Mouse (Mus musculus): Measurements from ENCODE around the gene 4833427G06Rik. TPM values are rescaled to one million over a fixed set of nuclear protein-coding genes. Genes with fewer than 3 reads are reported as not detected.

Gene 4833427G06Rik
- 1 to 10 TPM in 1 of 2 experiments, under 1 TPM in 1; 0.53 to 4.8 TPM for polyA plus RNA-seq (2012; fragmentation: generic; extraction: Trizol)

DNA sequence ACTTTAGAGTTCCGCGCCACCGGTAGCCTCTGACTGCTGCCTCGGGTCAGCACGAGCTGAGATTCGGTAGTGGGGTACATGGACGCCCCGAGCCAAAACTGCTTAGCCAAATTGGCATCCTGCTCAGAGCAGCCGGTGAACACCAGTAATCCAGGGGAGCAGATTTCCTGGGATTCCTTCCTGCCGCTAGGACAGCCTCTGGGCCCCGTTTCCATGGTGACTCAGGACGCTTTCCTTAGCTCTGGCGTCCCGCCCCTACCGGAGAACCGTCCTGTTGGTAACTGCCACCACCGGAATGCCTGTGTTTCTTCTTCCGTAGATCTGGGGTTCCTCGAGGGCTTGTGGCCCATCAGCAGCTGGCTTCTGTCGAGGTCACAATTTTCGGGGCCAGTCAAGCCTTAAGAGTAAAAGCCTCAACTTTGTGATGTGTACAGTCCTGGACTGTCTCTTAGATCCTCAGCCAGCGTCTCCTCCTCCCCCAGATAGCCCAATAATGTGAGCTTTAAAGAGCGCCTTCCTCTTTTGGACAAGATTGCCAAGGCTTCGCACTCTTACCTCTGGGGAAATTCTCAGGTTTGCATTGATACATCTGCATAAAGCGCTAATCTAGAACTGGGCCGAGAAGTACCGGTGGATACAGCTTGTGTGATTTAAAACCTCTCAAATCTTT lies at the start of gene 4833427G06Rik:
4833427G06Rik (minus strand) TSS at position 323 of the 670 bp plus-strand sequence.

GRCm38 (mm10) chr9:51076979-51077315 lies 24.9 kb downstream of the 4833427G06Rik start, which contains the start of gene Layn:
Gene Layn (minus strand): TSS chr9:51077094.

DNA sequence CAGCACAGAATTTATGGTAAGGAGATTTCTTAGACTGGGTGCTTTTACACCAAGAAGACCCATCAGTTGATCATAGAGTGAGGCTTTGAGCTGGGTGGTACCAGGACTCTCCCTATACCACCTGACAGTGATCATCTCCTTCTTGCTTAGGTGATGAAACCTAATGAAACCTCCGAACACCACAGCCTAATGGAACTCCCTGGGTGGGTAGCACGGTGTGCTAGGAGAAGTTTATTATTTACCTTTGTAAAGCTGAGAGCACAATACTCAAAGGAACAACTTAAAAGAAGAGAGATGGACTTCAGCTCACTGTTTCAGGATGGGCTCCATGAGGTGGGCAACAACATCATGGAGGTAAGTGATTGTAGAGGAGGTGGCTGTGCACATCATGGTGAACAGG lies 41.3 kb downstream of the 4833427G06Rik start, which contains the start of gene Btg4:
Btg4 (plus strand) TSS at position 301 of the 400 bp plus-strand sequence.

Other genes starting within 250 kb of the 4833427G06Rik start
- 10 to 100 TPM in 1 of 2 experiments, 1 to 10 TPM in 1; 1.0 to 10.4 TPM for gene Sik2, start 93.0 kb downstream of the 4833427G06Rik start, polyA plus RNA-seq (2012; fragmentation: generic; extraction: Trizol)
- not detected for gene Btg4, start 41.2 kb downstream of the 4833427G06Rik start, polyA plus RNA-seq (2012; fragmentation: generic; extraction: Trizol)
- gene Layn, start 25.0 kb downstream of the 4833427G06Rik start, polyA plus RNA-seq (2012; fragmentation: generic; extraction: Trizol) = 10 to 100 TPM; 12.6 to 29.4 TPM
- gene Gm32742, start 63.4 kb upstream of the 4833427G06Rik start, polyA plus RNA-seq (2012; fragmentation: generic; extraction: Trizol) = under 1 TPM; 0.01 to 0.04 TPM
- under 1 TPM; 0.01 to 0.07 TPM for gene Pou2af1, start 111.6 kb upstream of the 4833427G06Rik start, polyA plus RNA-seq (2012; fragmentation: generic; extraction: Trizol)
- 1 to 10 TPM in 1 of 2 experiments, under 1 TPM in 1; 0.60 to 2.1 TPM for gene Colca2, start 176.5 kb upstream of the 4833427G06Rik start, polyA plus RNA-seq (2012; fragmentation: generic; extraction: Trizol)
- gene 1810046K07Rik, start 226.8 kb upstream of the 4833427G06Rik start, polyA plus RNA-seq (2012; fragmentation: generic; extraction: Trizol) = not detected